Mouse (Mus musculus) thymus, adult 2 months (tissue): ENCODE results near the gene Car10.

ENCODE experiments used
- CTCF ChIP-seq: fragments of 200-500 bp; IDR thresholded peaks from 2 replicates; pipeline ENCODE4 v1.5.1; 2012; ENCODE audit warnings: mild to moderate bottlenecking, control low read depth, low read length, moderate library complexity, borderline replicate concordance; ENCODE audit not compliant: control insufficient read depth, poor library complexity, insufficient read depth; ENCODE audit errors: extremely low read depth
- POLR2A ChIP-seq: fragments of 200-500 bp; IDR thresholded peaks from 2 replicates; pipeline ENCODE4 v1.6.1; 2012; ENCODE audit warnings: mild to moderate bottlenecking, low read length, control low read depth, moderate library complexity; ENCODE audit not compliant: control insufficient read depth, poor library complexity, insufficient read depth; ENCODE audit errors: extremely low read depth

DNA sequence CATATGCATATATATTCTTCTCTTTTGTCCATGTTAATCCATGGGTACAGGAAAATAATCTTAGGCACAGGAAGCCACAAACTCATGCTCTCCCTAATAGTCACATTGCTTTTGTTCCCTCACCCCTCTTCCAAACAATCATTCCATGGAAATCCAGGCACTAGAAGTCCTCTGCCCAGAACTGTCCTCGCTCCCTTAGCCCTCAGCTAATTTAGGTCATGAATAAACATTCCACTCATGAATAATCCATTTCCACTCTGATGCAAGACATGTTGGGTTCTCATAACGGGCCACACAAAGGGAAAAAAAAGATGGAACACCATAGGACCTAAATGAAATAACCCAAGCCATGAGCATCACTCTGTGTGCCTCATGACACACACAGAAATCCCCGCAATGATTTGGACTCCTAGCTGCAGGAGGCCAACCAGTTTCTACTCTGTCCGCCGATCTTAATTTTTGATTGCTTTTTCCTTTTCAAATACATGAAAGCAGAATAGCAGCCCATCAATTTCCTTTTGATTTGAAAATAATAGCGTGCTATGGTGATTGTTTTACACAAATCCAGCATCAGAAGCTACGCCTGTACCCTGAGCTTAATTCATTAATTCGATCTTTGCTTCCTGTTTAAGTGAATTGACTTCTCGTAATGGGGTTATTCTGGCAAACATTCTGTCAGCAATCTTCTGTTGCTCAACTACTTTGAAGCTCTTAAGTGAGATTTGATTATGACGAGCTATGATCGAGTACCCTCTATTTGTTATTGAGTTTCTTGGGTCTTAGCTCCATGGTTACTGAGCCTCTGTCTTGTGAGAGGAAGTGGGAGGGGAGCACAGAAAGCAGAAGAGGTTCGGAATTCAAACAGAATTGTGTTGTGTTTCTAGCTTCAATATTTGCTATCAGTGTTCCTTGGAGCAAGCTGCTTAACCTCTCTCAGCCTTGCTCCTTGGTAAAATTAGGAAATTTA lies 350.7 kb downstream of the Car10 start:
- TF ChIP-seq CTCF (no peak), POLR2A (no peak)
